Mouse (Mus musculus): ENCODE data around the gene E130218I03Rik.

GRCm38 (mm10) chr4:134288397-134289256 lies 45.2 kb downstream of the E130218I03Rik start:
- TF ChIP-seq ZNF384 (IDR thresholded peaks at IDR 0.05; ENCODE audit: low read depth, low read length) (no peak), MAFK (IDR thresholded peaks at IDR 0.05; ENCODE audit: insufficient read depth, low read depth, low read length) (no peak), CHD2 (IDR thresholded peaks at IDR 0.05; ENCODE audit: low read depth, low read length) (no peak)
